In the genomic region with DNA sequence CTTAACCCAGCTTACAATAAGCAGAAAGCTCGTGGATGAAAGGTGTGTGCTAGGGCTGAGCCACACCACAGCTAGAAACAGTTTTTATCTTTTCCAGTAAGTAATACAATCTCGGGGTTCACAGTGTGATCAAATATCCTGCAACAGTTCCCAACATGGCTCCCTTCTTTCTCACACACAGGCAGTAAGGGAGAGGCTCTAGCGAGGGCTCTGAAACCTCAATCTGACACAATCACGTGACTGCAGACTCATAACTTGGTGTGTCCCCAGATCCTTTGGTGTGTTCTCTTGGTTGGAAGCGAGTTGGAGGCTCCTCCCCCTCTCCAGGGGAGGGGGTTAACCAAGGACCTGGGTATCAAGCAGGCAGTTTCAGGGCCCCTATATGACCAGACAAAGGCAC, we compare ENCODE assay signal across 41 mouse cellular contexts. TPM values are rescaled to one million over a fixed set of nuclear protein-coding genes. Genes with fewer than 3 reads are reported as not detected.
"Had no signal": no experiment of that assay in that cellular context is flagged by ENCODE, and none has a peak within 500 bp of the region (broad histone marks: within the 10 kb centered on the region; RNA-seq: fewer than 3 reads in every experiment).

No protein-coding gene starts in this region.

- H3K36me3 ChIP-seq: heart, embryonic 10.5 days; heart, embryonic 12.5 days; heart, embryonic 13.5 days; heart, embryonic 15.5 days; hindbrain, embryonic 10.5 days; hindbrain, embryonic 12.5 days; hindbrain, embryonic 13.5 days; hindbrain, embryonic 15.5 days; intestine, embryonic 15.5 days; kidney, embryonic 15.5 days had no signal

- H3K9ac ChIP-seq: heart, embryonic 12.5 days; heart, embryonic 13.5 days; heart, embryonic 15.5 days; hindbrain, embryonic 12.5 days; hindbrain, embryonic 13.5 days; hindbrain, embryonic 14.5 days; hindbrain, embryonic 15.5 days; intestine, embryonic 15.5 days; kidney, embryonic 15.5 days had no signal

- DNase-seq: heart, postnatal 10 days; heart, postnatal 14 days; heart, postnatal 36 days; heart, postnatal 4 days; kidney, adult 11 months; kidney, adult 18-20 months; kidney, adult 2 months; kidney, adult 8-10 months; kidney, adult 9 months; kidney, postnatal 10 days; kidney, postnatal 14 days; kidney, postnatal 25 days; kidney, postnatal 36 days; kidney, postnatal 4 days; layer of hippocampus, adult 9-11 months; layer of hippocampus, postnatal 36 days had no signal

- H3K4me2 ChIP-seq: heart, embryonic 11.5 days; heart, embryonic 12.5 days; heart, embryonic 13.5 days; heart, embryonic 15.5 days; hindbrain, embryonic 12.5 days; hindbrain, embryonic 13.5 days; hindbrain, embryonic 14.5 days; hindbrain, embryonic 15.5 days; intestine, embryonic 15.5 days; kidney, embryonic 15.5 days had no signal

- ATAC-seq: hindbrain, embryonic 16.5 days; hindbrain, postnatal 0 days; inflammation-experienced regulatory T-cells, adult 6 months; intestine, embryonic 15.5 days; intestine, embryonic 16.5 days; intestine, postnatal 0 days had no signal

- H3K27ac ChIP-seq: heart, embryonic 10.5 days; heart, embryonic 13.5 days; heart, embryonic 15.5 days; hindbrain, embryonic 10.5 days; hindbrain, embryonic 12.5 days; hindbrain, embryonic 13.5 days; hindbrain, embryonic 14.5 days; hindbrain, embryonic 15.5 days; hindbrain, postnatal 0 days; intestine, embryonic 15.5 days; kidney, embryonic 15.5 days; kidney, postnatal 0 days; left cerebral cortex, adult 2 months had no signal

- H3K4me1 ChIP-seq: heart, embryonic 10.5 days; heart, embryonic 12.5 days; heart, embryonic 13.5 days; heart, embryonic 15.5 days; hindbrain, embryonic 10.5 days; hindbrain, embryonic 12.5 days; hindbrain, embryonic 13.5 days; hindbrain, embryonic 15.5 days; intestine, embryonic 15.5 days; kidney, embryonic 15.5 days had no signal

- H3K27me3 ChIP-seq: hindbrain, embryonic 12.5 days; hindbrain, embryonic 15.5 days had no signal

- H3K9me3 ChIP-seq: heart, embryonic 10.5 days; heart, embryonic 12.5 days; heart, embryonic 13.5 days; heart, embryonic 15.5 days; hindbrain, embryonic 10.5 days; hindbrain, embryonic 12.5 days; hindbrain, embryonic 13.5 days; hindbrain, embryonic 15.5 days; intestine, embryonic 15.5 days; kidney, embryonic 15.5 days had no signal

- H3K4me3 ChIP-seq: heart, embryonic 10.5 days; heart, embryonic 12.5 days; heart, embryonic 13.5 days; heart, embryonic 15.5 days; hindbrain, embryonic 10.5 days; hindbrain, embryonic 12.5 days; hindbrain, embryonic 13.5 days; hindbrain, embryonic 15.5 days; intestine, embryonic 15.5 days; kidney, embryonic 15.5 days; left cerebral cortex, adult 2 months had no signal

RNA-seq across cellular contexts. Expression of gene Otog, which starts 35.4 kb away (rescaled TPM):
- total RNA-seq: heart, postnatal 10 days; heart, postnatal 14 days; heart, postnatal 25 days; heart, postnatal 4 days; hematopoietic stem cell, adult 5-6 weeks had no signal
- polyA plus RNA-seq: heart, embryonic 10.5 days; heart, embryonic 11.5 days; heart, embryonic 12.5 days; heart, embryonic 14.5 days; heart, embryonic 15.5 days; heart, embryonic 16.5 days; heart, postnatal 0 days; inflammation-experienced regulatory T-cells, adult 6 months; intestine, embryonic 16.5 days; intestine, postnatal 0 days; kidney, postnatal 0 days had no signal

RNA-seq across cellular contexts. Expression of gene Ush1c, which starts 37.9 kb away (rescaled TPM):
- total RNA-seq: hematopoietic stem cell, adult 5-6 weeks; layer of hippocampus, postnatal 14 days had no signal
- polyA plus RNA-seq: inflammation-experienced regulatory T-cells, adult 6 months had no signal
